Comparison of ENCODE assay signal across 8 mouse cellular contexts in the genomic region with DNA sequence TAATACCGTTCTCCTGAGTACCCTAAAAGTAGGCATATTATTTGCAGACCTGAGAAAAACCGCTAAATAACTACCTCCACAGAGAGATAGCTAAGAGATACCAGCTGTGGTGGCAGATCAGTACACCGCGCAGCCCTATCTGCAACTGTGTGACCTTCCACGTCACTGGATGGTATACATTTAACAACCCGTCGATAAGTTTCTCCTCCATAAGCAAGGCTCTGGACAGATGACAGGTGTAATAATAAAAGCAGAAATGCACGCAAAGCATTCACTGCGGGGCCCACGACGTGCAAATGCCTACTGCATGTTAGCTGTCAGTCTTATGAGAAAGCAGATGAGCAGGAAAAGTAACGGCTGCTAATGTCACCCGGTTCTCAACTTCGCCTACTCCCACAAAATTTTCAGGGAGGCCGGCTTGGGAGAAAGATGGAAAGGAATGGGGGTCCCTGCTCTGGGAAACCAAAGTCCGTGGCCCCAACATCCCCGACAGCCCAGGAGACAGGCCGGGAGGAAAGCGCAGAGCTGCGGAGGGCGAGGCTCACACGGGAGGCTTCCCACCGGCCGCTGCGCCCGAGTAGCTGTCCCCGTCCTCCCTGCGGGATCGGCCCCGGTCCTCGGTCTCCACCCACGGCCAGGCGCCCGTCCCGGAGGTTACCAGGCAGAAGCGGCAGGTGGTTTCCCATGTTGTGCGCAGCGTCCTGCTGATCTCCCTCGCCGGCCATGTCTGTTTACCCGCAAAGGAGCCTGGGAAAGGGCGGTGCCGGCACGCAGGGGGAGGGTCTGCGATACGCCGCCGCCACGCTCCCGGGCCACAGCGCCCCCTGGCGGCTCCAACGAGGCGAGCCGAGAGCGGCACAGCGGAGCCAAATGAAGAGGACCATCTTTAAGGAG. TPM values are rescaled to one million over a fixed set of nuclear protein-coding genes. Genes with fewer than 3 reads are reported as not detected.
DNase-seq lines count a peak whose midpoint lies in the region; ATAC-seq and TF ChIP-seq lines count a peak whose summit lies in the region.

Gene Crbn, minus strand, starts transcription at position 745 of the 894 bp plus-strand sequence.

- H3K79me2 ChIP-seq in liver, adult 2 months (ENCODE audit: control insufficient read depth, insufficient read depth, low read length): peaks cover 11% of the 10 kb centered on the region; the same call in 1 of the 2 replicates
- peaks cover 20% of the 10 kb centered on the region for H3K79me2 ChIP-seq in myocyte (ENCODE audit: control insufficient read depth, insufficient read depth)

- peak within 1 kb of the TSS; percentile 84 for H3K4me3 ChIP-seq in heart, embryonic 11.5 days (ENCODE audit: low read depth, low read length)
- H3K4me3 ChIP-seq in kidney, embryonic 16.5 days (ENCODE audit: low read length): peak within 1 kb of the TSS; percentile 71
- peak within 1 kb of the TSS; percentile 98 for H3K4me3 ChIP-seq in liver, adult 2 months (ENCODE audit: insufficient read depth, low read depth, low read length)
- H3K4me3 ChIP-seq in myocyte: peak within 1 kb of the TSS; percentile 65

- peak within 1 kb of the TSS; percentile 26 for H3ac ChIP-seq in myocyte (ENCODE audit: control insufficient read depth, insufficient read length)

- H3K36me3 ChIP-seq in heart, embryonic 11.5 days (ENCODE audit: control insufficient read depth, insufficient read depth, low read length): no peaks in the 10 kb centered on the region
- H3K36me3 ChIP-seq in kidney, embryonic 16.5 days (ENCODE audit: insufficient read depth, low read length): peaks cover 7% of the 10 kb centered on the region
- peaks cover 7% of the 10 kb centered on the region; the same call in 1 of the 2 replicates for H3K36me3 ChIP-seq in liver, adult 2 months (ENCODE audit: control insufficient read depth, insufficient read depth, low read length)
- H3K36me3 ChIP-seq in myocyte (ENCODE audit: control insufficient read depth, insufficient read depth): no peaks in the 10 kb centered on the region
- peaks cover 2% of the 10 kb centered on the region; the same call in 1 of the 2 replicates for H3K36me3 ChIP-seq in splenic B cell, adult 2 months (ENCODE audit: control insufficient read depth, insufficient read depth, low read length, poor library complexity, severe bottlenecking)

- peak within 1 kb of the TSS; percentile 94 for H3K4me2 ChIP-seq in heart, embryonic 11.5 days
- H3K4me2 ChIP-seq in kidney, embryonic 16.5 days (replicated peaks; ENCODE audit: low read depth, low read length): peak within 1 kb of the TSS; percentile 95
- H3K4me2 ChIP-seq in myocyte (ENCODE audit: low read depth): peak within 1 kb of the TSS; percentile 93

- no peak within 1 kb of the TSS for H3K27ac ChIP-seq in heart, embryonic 11.5 days (ENCODE audit: low read depth, low read length)
- H3K27ac ChIP-seq in kidney, embryonic 16.5 days (ENCODE audit: low read length): no peak within 1 kb of the TSS
- peak within 1 kb of the TSS; percentile 83 for H3K27ac ChIP-seq in liver, adult 2 months (replicated peaks; ENCODE audit: insufficient read depth, low read depth, low read length)

- peaks cover 7% of the 10 kb centered on the region for H3K4me1 ChIP-seq in heart, embryonic 11.5 days (ENCODE audit: control insufficient read depth, insufficient read depth, low read length)
- H3K4me1 ChIP-seq in kidney, embryonic 16.5 days (ENCODE audit: insufficient read depth, low read length): peaks cover 11% of the 10 kb centered on the region
- H3K4me1 ChIP-seq in liver, adult 2 months (ENCODE audit: control insufficient read depth, insufficient read depth, low read length): peaks cover 7% of the 10 kb centered on the region

- peak; percentile 94 for TF ChIP-seq CTCF in liver, adult 2 months (IDR thresholded peaks at IDR 0.05; ENCODE audit: low read depth, low read length)

- H3K27me3 ChIP-seq in heart, embryonic 11.5 days (ENCODE audit: control insufficient read depth, insufficient read depth, low read length): no peaks in the 10 kb centered on the region
- no peaks in the 10 kb centered on the region for H3K27me3 ChIP-seq in kidney, embryonic 16.5 days (ENCODE audit: insufficient read depth, low read length)
- no peaks in the 10 kb centered on the region for H3K27me3 ChIP-seq in liver, adult 2 months (ENCODE audit: control insufficient read depth, insufficient read depth, low read length)
- H3K27me3 ChIP-seq in myocyte (ENCODE audit: control insufficient read depth, insufficient read depth, insufficient read length): no peaks in the 10 kb centered on the region
- no peaks in the 10 kb centered on the region for H3K27me3 ChIP-seq in splenic B cell, adult 2 months (ENCODE audit: control insufficient read depth, insufficient read depth, low read length, poor library complexity, severe bottlenecking)

- peak; percentile 98 for ATAC-seq in erythroblast, adult 5-6 weeks (replicated peaks; ENCODE audit: low FRiP score, poor library complexity, severe bottlenecking)
- ATAC-seq in heart, embryonic 11.5 days (replicated peaks; ENCODE audit: insufficient number of reproducible peaks, low FRiP score, low TSS enrichment): peak; percentile 92
- ATAC-seq in kidney, embryonic 16.5 days (ENCODE audit: low FRiP score, low TSS enrichment): peak; percentile 98

- peak; percentile 98 for DNase-seq in B cell, adult 2 months
- DNase-seq in brain, adult 2 months (ENCODE audit: low read depth, low spot score): peak; percentile 95
- DNase-seq in liver, adult 2 months (ENCODE audit: extremely low read depth, low read depth, low spot score): peak; percentile 69
- DNase-seq in splenic B cell, adult 2 months (ENCODE audit: low read depth, low spot score): peak; percentile 94

- peak; percentile 68 for TF ChIP-seq POLR2A in liver, adult 2 months (IDR thresholded peaks at IDR 0.05; ENCODE audit: extremely low read depth, insufficient read depth, low read length)
- TF ChIP-seq POLR2A in myocyte (IDR thresholded peaks at IDR 0.05; ENCODE audit: insufficient read length, low read depth): peak; percentile 72

- no peaks in the 10 kb centered on the region for H3K9me3 ChIP-seq in heart, embryonic 11.5 days (replicated peaks; ENCODE audit: control insufficient read depth, low read length)
- H3K9me3 ChIP-seq in kidney, embryonic 16.5 days (ENCODE audit: low read length): no peaks in the 10 kb centered on the region

- peak within 1 kb of the TSS; percentile 86 for H3K9ac ChIP-seq in heart, embryonic 11.5 days (ENCODE audit: low read depth, low read length)
- H3K9ac ChIP-seq in kidney, embryonic 16.5 days (replicated peaks; ENCODE audit: low read length): peak within 1 kb of the TSS; percentile 84
- peak within 1 kb of the TSS; percentile 98 for H3K9ac ChIP-seq in liver, adult 2 months (ENCODE audit: low read depth, low read length)

- 2% methylated on average over 54 of the region's 57 CpGs for WGBS in heart, embryonic 11.5 days (ENCODE audit: insufficient replicate concordance)
- 1% methylated on average over 57 of the region's 57 CpGs for WGBS in kidney, embryonic 16.5 days
- under 1% methylated on average over 57 of the region's 57 CpGs for WGBS in liver, adult 2 months

TF ChIP-seq in myocyte, 11 proteins besides CTCF, POLR2A, EP300 and RAD21:
- TF ChIP-seq POLR2AphosphoS2 (IDR thresholded peaks at IDR 0.05; ENCODE audit: insufficient read length, low read depth) (peak; percentile 68), TCF3 (IDR thresholded peaks at IDR 0.05; ENCODE audit: insufficient read length, low read depth) (no peak), CEBPB (IDR thresholded peaks at IDR 0.05; ENCODE audit: insufficient read depth, poor library complexity, severe bottlenecking) (no peak), REST (IDR thresholded peaks at IDR 0.05; ENCODE audit: insufficient read depth, insufficient read length) (no peak), MYOD1 (IDR thresholded peaks at IDR 0.05; ENCODE audit: control insufficient read depth in 1 of 3, insufficient read length in 2 of 3, low read depth in 2 of 3) (peak in 2 of 3 experiments; percentile 1 to 31), TCF12 (IDR thresholded peaks at IDR 0.05; ENCODE audit: insufficient read depth, poor library complexity, severe bottlenecking) (no peak), E2F4 (IDR thresholded peaks at IDR 0.05; ENCODE audit: insufficient read depth) (no peak), SRF (IDR thresholded peaks at IDR 0.05; ENCODE audit: control insufficient read depth, insufficient read length, low read depth) (peak; percentile 43), USF1 (IDR thresholded peaks at IDR 0.05; ENCODE audit: low read depth) (no peak), MYOG (IDR thresholded peaks at IDR 0.05; ENCODE audit: control insufficient read depth in 1 of 3, insufficient read depth in 1 of 3, insufficient read length in 2 of 3, low read depth in 2 of 3) (no peak), MAX (IDR thresholded peaks at IDR 0.05; ENCODE audit: low read depth) (no peak)

RNA-seq across cellular contexts. Expression of gene Crbn, which starts in this region (rescaled TPM):
- total RNA-seq in erythroblast, adult 5-6 weeks (2015; ENCODE audit: low replicate concordance): 15.0 and 25.5 TPM in 2 replicates
- total RNA-seq in erythroblast, adult 5-6 weeks (2017; ENCODE audit: low replicate concordance): 30.3 and 37.2 TPM in 2 replicates
- 31.1 and 38.4 TPM in 2 replicates for polyA plus RNA-seq in heart, embryonic 11.5 days (2014; fragmentation: Nextera tagmentation; extraction: Ambion mirVana)
- polyA plus RNA-seq in kidney, embryonic 16.5 days (2015; fragmentation: Nextera tagmentation; extraction: Ambion mirVana): 52.2 and 53.8 TPM in 2 replicates
- 40.1 and 49.2 TPM in 2 replicates for total RNA-seq in liver, adult 2 months (2014; rRNA removed)
- 8.6 and 9.8 TPM in 2 replicates for polyA plus RNA-seq in liver, adult 2 months (2012; rRNA removed)
- polyA plus RNA-seq in myocyte (2012; fragmentation: generic; extraction: Trizol): 14.9 TPM
